Mouse (Mus musculus) liver, embryonic 11.5 days (tissue): ENCODE results near the gene Gnas. TPM values are rescaled to one million over a fixed set of nuclear protein-coding genes. Genes with fewer than 3 reads are reported as not detected.

ENCODE experiments used
- ATAC-seq: fragments of 200-750 bp; cut with Nextera tagmentation; replicated peaks from 2 replicates; pipeline ENCODE4 v1.8.0; 2017; ENCODE audit warnings: moderate number of reproducible peaks, mild to moderate bottlenecking, moderate TSS enrichment, moderate library complexity; ENCODE audit not compliant: low FRiP score
- DNase-seq: peaks from one replicate; pipeline ENCODE4 v3.0.0-alpha.2; 2017; ENCODE audit warnings: low spot score
- H3K27ac ChIP-seq: fragments of 300-500 bp; sonication (generic); 2 replicates; pipeline ENCODE4 v1.5.1; 2014; ENCODE audit warnings: mild to moderate bottlenecking, low read depth, low read length, control low read depth
- H3K27me3 ChIP-seq: fragments of 300-500 bp; sonication (generic); replicated peaks from 2 replicates; pipeline ENCODE4 v1.6.1; 2014; ENCODE audit warnings: low read length, mixed read lengths; ENCODE audit not compliant: control insufficient read depth, insufficient read depth
- H3K36me3 ChIP-seq: fragments of 300-500 bp; sonication (generic); 2 replicates; pipeline ENCODE4 v1.6.1; 2014; ENCODE audit warnings: mild to moderate bottlenecking, low read length, moderate library complexity, mixed read lengths; ENCODE audit not compliant: control insufficient read depth, insufficient read depth
- H3K4me1 ChIP-seq: fragments of 300-500 bp; sonication (generic); replicated peaks from 2 replicates; pipeline ENCODE4 v1.6.1; 2014; ENCODE audit warnings: low read length, mixed read lengths; ENCODE audit not compliant: control insufficient read depth, insufficient read depth
- H3K4me2 ChIP-seq: fragments of 300-500 bp; sonication (generic); 2 replicates; pipeline ENCODE4 v1.6.1; 2014; ENCODE audit warnings: mild to moderate bottlenecking, control low read depth, moderate library complexity
- H3K4me3 ChIP-seq: fragments of 300-500 bp; sonication (generic); 2 replicates; pipeline ENCODE4 v1.5.1; 2014; ENCODE audit warnings: low read depth, low read length, control low read depth
- H3K9ac ChIP-seq: fragments of 300-500 bp; sonication (generic); 2 replicates; pipeline ENCODE4 v1.6.1; 2014; ENCODE audit warnings: low read depth, low read length, control low read depth
- H3K9me3 ChIP-seq: fragments of 300-500 bp; sonication (generic); 2 replicates; pipeline ENCODE4 v1.6.1; 2016; ENCODE audit warnings: low read length, inconsistent platforms, mixed read lengths; ENCODE audit not compliant: control insufficient read depth
- WGBS: fragments of 180-500 bp; shearing (Covaris S2); extraction: QIAGEN DNeasy Blood & Tissue Kit; methylation state at CpG from one replicate; pipeline ENCODE4 v1.1.7; 2014; 5-methylcytosine and 5-hydroxymethylcytosine counted together
- polyA plus RNA-seq: library from polyadenylated mRNA; unstranded; fragments of >200 nt; fragmentation: Nextera tagmentation; extraction: Ambion mirVana; gene quantifications from 2 replicates; pipeline ENCODE4 v1.2.1, GENCODE M21; 2014

The Gnas gene
- polyA plus RNA-seq, 1 experiment from 2014 or later: 742 TPM

DNA sequence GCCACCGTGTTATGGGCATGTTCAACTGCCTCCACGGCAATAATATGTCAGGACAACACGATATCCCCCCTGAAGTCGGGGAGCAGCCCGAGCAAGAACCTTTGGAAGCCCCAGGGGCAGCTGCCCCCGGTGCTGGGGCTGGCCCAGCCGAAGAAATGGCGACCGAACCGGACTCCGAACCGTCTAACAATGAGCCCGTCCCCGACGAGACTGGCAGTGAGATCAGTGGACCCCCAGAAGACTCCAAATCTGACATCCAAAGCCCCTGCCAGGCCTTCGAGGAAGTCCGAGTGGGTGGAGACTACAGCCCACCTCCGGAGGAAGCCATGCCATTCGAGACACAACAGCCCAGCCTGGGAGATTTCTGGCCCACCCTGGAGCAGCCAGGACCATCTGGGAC, 13.7 kb downstream of the Gnas start:
- Histone ChIP-seq H3K9me3 (peaks cover 33% of the 10 kb centered on the region), H3K4me2 (peak overlapping the region; percentile 79), H3K36me3 (peaks cover 3% of the 10 kb centered on the region; the same call in 1 of the 2 replicates), H3K4me3 (peak overlapping the region; percentile 10; the same call in 1 of the 2 replicates), H3K27ac (no peak overlapping the region), H3K27me3 (peaks cover 35% of the 10 kb centered on the region), H3K9ac (no peak overlapping the region), H3K4me1 (peaks cover 4% of the 10 kb centered on the region)
- WGBS: 61% methylated on average over 19 of the region's 19 CpGs
- ATAC-seq: no peak
- DNase-seq: no peak

DNA sequence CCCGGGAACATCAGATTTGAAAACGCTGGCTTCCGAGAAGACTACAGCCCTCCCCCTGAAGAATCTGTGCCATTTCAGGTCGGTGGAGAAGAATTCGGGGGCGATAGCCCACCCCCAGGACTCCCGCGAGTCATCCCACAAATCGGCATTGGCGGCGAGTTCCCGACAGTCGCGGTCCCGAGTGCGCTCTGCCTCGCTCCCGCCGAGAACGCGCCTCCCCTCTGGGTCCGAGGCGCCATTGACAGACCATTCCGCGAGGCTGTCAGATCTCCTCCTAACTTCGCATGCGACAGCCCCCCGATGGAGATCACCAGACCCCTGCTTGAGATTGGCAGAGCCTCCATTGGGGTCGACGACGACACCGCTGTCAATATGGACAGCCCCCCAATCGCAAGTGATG, 14.4 kb downstream of the Gnas start:
- no peaks in the 10 kb centered on the region; the same call in none of the 2 replicates for H3K4me1 ChIP-seq
- ATAC-seq (no peak), DNase-seq (no peak)
- no peak overlapping the region for H3K9ac ChIP-seq
- peaks cover 33% of the 10 kb centered on the region for H3K9me3 ChIP-seq
- H3K27me3 ChIP-seq: peaks cover 35% of the 10 kb centered on the region
- WGBS: 50% methylated on average over 33 of the region's 33 CpGs
- peaks cover 3% of the 10 kb centered on the region; the same call in 1 of the 2 replicates for H3K36me3 ChIP-seq
- H3K4me2 ChIP-seq: peak overlapping the region; percentile 79
- no peak overlapping the region for H3K27ac ChIP-seq
- peak overlapping the region; percentile 40 for H3K4me3 ChIP-seq

DNA sequence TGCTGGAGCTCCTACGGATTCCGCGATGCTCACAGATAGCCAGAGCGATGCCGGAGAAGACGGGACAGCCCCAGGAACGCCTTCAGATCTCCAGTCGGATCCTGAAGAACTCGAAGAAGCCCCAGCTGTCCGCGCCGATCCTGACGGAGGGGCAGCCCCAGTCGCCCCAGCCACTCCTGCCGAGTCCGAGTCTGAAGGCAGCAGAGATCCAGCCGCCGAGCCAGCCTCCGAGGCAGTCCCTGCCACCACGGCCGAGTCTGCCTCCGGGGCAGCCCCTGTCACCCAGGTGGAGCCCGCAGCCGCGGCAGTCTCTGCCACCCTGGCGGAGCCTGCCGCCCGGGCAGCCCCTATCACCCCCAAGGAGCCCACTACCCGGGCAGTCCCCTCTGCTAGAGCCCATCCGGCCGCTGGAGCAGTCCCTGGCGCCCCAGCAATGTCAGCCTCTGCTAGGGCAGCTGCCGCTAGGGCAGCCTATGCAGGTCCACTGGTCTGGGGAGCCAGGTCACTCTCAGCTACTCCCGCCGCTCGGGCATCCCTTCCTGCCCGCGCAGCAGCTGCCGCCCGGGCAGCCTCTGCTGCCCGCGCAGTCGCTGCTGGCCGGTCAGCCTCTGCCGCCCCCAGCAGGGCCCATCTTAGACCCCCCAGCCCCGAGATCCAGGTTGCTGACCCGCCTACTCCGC, 15.1 kb downstream of the Gnas start:
- Histone ChIP-seq H3K9me3 (peaks cover 33% of the 10 kb centered on the region), H3K4me1 (no peaks in the 10 kb centered on the region; the same call in none of the 2 replicates), H3K4me3 (peak overlapping the region; percentile 40), H3K36me3 (0 out of 2 replicates have a peak, but pooled peaks cover 3% of the 10 kb centered on the region), H3K27ac (no peak overlapping the region), H3K27me3 (peaks cover 35% of the 10 kb centered on the region), H3K4me2 (peak overlapping the region; percentile 79), H3K9ac (no peak overlapping the region)
- no peak for ATAC-seq
- DNase-seq: no peak
- 49% methylated on average over 48 of the region's 48 CpGs for WGBS

DNA sequence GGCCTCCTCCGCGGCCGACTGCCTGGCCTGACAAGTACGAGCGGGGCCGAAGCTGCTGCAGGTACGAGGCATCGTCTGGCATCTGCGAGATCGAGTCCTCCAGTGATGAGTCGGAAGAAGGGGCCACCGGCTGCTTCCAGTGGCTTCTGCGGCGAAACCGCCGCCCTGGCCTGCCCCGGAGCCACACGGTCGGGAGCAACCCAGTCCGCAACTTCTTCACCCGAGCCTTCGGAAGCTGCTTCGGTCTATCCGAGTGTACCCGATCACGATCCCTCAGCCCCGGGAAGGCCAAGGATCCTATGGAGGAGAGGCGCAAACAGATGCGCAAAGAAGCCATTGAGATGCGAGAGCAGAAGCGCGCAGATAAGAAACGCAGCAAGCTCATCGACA, 15.6 kb downstream of the Gnas start:
- no peaks in the 10 kb centered on the region; the same call in none of the 2 replicates for H3K4me1 ChIP-seq
- WGBS: 57% methylated on average over 34 of the region's 34 CpGs
- H3K9me3 ChIP-seq: peaks cover 33% of the 10 kb centered on the region
- H3K4me2 ChIP-seq: peak overlapping the region; percentile 79
- no peak for ATAC-seq
- peaks cover 35% of the 10 kb centered on the region for H3K27me3 ChIP-seq
- H3K27ac ChIP-seq: no peak overlapping the region
- 0 out of 2 replicates have a peak, but pooled peaks cover 3% of the 10 kb centered on the region for H3K36me3 ChIP-seq
- peak overlapping the region; percentile 40 for H3K4me3 ChIP-seq
- no peak overlapping the region for H3K9ac ChIP-seq
- no peak for DNase-seq

DNA sequence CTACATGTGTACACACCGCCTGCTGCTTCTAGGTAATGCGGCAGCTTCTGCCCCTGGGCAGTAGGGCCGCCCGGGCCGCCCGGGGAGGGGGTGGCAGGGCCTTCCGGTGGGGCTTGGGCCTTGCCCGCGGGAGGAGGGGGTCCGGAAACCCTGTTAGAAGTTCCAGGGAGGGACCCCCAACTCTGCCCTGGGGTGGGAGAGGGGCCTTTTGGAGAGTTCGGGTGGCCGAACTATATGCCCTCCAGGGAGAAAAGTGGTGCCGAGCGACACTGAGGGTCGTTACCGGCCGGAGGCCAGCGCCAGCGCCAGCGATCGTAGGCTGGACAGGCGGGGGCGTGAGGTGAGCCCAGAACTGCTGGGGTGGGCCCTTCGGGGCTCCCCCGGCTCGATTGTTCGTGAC, 16.1 kb downstream of the Gnas start:
- Histone ChIP-seq H3K27ac (no peak overlapping the region), H3K27me3 (peaks cover 35% of the 10 kb centered on the region), H3K9ac (no peak overlapping the region), H3K9me3 (peaks cover 33% of the 10 kb centered on the region), H3K4me1 (no peaks in the 10 kb centered on the region; the same call in none of the 2 replicates), H3K4me2 (peak overlapping the region; percentile 79), H3K36me3 (0 out of 2 replicates have a peak, but pooled peaks cover 3% of the 10 kb centered on the region), H3K4me3 (peak overlapping the region; percentile 40)
- 45% methylated on average over 27 of the region's 27 CpGs for WGBS
- DNase-seq (no peak), ATAC-seq (no peak)

DNA sequence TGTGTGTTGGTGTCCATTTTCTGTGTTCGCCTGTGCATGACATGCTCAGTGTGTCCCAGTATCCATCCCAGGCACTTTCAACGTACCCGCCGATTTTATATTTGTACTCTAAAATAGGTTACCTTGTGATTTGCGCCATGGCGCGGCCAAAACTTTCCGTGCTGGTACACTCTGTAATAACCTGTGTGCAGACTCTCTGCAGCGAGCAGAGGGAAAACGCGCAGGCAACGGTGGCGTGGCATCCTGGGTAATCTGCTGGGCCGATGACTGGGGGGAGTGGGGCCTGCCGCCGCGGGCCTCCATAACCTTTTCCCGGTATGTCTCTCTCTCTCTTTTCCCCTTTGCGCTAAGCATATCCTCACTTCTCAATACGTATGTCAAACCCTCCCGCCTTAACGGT, 16.5 kb downstream of the Gnas start:
- H3K9me3 ChIP-seq: peaks cover 33% of the 10 kb centered on the region
- H3K4me3 ChIP-seq: peak overlapping the region; percentile 40
- 0 out of 2 replicates have a peak, but pooled peaks cover 3% of the 10 kb centered on the region for H3K36me3 ChIP-seq

DNA sequence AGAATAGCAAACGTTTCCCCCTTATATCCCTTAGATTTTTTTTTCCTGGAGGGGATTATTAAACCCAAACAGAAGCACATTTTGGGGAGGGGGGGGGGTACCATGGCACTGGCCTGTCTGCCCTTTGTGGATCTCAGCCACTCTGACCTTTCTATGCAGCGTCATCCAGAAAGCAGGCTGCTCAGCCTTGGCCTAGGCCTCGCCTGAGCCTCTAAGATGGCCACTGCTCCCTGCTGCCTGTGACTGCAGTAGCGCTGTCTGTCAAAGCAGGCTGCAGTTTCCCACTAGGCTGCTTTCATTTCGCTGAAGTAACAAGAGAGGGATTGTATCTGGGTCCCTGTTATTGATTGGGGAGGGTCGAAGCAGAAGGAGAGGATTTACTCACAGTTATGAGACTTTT, 18.4 kb downstream of the Gnas start:
- no peak overlapping the region for H3K4me3 ChIP-seq
- no peak overlapping the region for H3K27ac ChIP-seq
- H3K4me1 ChIP-seq: no peaks in the 10 kb centered on the region; the same call in none of the 2 replicates
- H3K4me2 ChIP-seq: no peak overlapping the region
- H3K36me3 ChIP-seq: 0 out of 2 replicates have a peak, but pooled peaks cover 3% of the 10 kb centered on the region
- H3K27me3 ChIP-seq: peaks cover 35% of the 10 kb centered on the region
- ATAC-seq (no peak), DNase-seq (no peak)
- H3K9me3 ChIP-seq: peaks cover 29% of the 10 kb centered on the region
- H3K9ac ChIP-seq: no peak overlapping the region
- WGBS: 62% methylated on average over 6 of the region's 6 CpGs

More for the DNA sequence above, 16.5 kb downstream of the Gnas start:
- Histone ChIP-seq H3K27ac (no peak overlapping the region), H3K27me3 (peaks cover 35% of the 10 kb centered on the region), H3K4me1 (no peaks in the 10 kb centered on the region; the same call in none of the 2 replicates), H3K9ac (no peak overlapping the region), H3K4me2 (peak overlapping the region; percentile 79)
- 52% methylated on average over 22 of the region's 22 CpGs for WGBS
- DNase-seq (no peak), ATAC-seq (no peak)

DNA sequence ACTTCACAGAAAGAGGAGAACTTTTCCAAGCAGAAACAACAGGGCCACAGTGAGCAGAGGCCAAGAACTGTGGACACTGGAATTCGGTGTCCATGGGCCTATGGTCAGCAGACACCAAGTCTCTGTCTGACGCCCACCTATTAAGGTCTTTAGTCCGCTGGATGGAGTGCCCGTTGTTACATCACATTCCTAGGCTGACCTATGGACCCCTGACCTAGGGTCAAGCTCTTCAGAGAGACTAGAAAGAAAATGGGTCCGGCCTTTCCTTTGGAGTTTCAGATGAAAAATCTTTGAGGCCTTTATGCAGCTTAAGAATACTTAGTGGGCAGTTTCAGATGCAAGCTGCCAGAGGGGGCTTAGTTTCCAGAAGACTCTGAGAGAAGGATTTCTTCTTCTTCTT, 21.5 kb downstream of the Gnas start:
- no peak overlapping the region for H3K4me3 ChIP-seq
- WGBS: 52% methylated on average over 5 of the region's 5 CpGs
- H3K4me1 ChIP-seq: no peaks in the 10 kb centered on the region; the same call in 1 of the 2 replicates
- ATAC-seq (no peak), DNase-seq (no peak)
- no peak overlapping the region for H3K4me2 ChIP-seq
- peaks cover 1% of the 10 kb centered on the region; the same call in 1 of the 2 replicates for H3K9me3 ChIP-seq
- no peaks in the 10 kb centered on the region for H3K36me3 ChIP-seq
- peaks cover 4% of the 10 kb centered on the region for H3K27me3 ChIP-seq
- no peak overlapping the region for H3K9ac ChIP-seq
- no peak overlapping the region for H3K27ac ChIP-seq

DNA sequence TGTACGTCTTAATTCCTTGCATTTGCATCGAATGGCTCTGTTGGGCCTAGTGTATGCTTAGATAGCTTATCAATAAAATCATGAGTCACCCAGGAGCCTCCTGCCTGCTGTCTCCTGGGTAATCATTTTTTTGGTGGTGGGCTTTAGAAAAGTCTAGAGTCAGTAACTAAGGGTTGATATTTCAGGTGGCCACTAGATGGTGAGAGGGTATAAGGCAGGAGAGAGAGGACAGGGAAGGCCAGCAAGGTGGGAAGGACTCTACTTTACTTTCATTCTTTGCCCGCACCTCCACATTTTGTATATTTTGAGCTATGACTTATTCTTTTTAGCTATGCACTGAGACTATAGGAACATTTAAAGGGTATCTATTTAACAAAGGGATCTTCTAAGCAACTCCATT, 23.8 kb downstream of the Gnas start:
- ATAC-seq (no peak), DNase-seq (no peak)
- H3K27me3 ChIP-seq: no peaks in the 10 kb centered on the region
- no peak overlapping the region for H3K4me3 ChIP-seq
- H3K9ac ChIP-seq: no peak overlapping the region
- no peak overlapping the region for H3K4me2 ChIP-seq
- no peak overlapping the region for H3K27ac ChIP-seq
- H3K9me3 ChIP-seq: no peaks in the 10 kb centered on the region
- whole genome bisulfite sequencing: 63% methylated on average over 3 of the region's 3 CpGs
- H3K4me1 ChIP-seq: no peaks in the 10 kb centered on the region
- H3K36me3 ChIP-seq: no peaks in the 10 kb centered on the region
